Mouse (Mus musculus) heart, adult 2 months (tissue): ENCODE results near the gene Msi1.

Experiments used
- CTCF ChIP-seq: fragments of 200-600 bp; IDR thresholded peaks from 2 replicates; pipeline ENCODE4 v1.8.1; 2022; ENCODE audit warnings: antibody characterized with exemption, mild to moderate bottlenecking, moderate library complexity
- EP300 ChIP-seq: fragments of 200-500 bp; IDR thresholded peaks from 2 replicates; pipeline ENCODE4 v1.6.1; 2011; ENCODE audit warnings: low read depth, low read length, control low read depth; ENCODE audit not compliant: insufficient read depth
- POLR2A ChIP-seq: fragments of 200-500 bp; IDR thresholded peaks from 2 replicates; pipeline ENCODE4 v1.6.1; 2011; ENCODE audit warnings: mild to moderate bottlenecking, low read depth, low read length, control low read depth; ENCODE audit not compliant: insufficient read depth

- TF ChIP-seq CTCF: no peak
- TF ChIP-seq POLR2A: no peak
- no peak for TF ChIP-seq EP300
Measured at GRCm38 (mm10) chr5:115455838-115456237, 26.4 kb downstream of the Msi1 start.
